Comparison of ENCODE assay signal across 9 mouse cellular contexts in genomic region chr5:136863961-136864674, GRCm38 (mm10). TPM values are rescaled to one million over a fixed set of nuclear protein-coding genes. Genes with fewer than 3 reads are reported as not detected.
DNase-seq lines count a peak whose midpoint lies in the region; ATAC-seq and TF ChIP-seq lines count a peak whose summit lies in the region.
"Had no signal": no experiment of that assay in that cellular context is flagged by ENCODE, and none has a peak within 500 bp of the region (broad histone marks: within the 10 kb centered on the region; RNA-seq: fewer than 3 reads in every experiment).

No protein-coding gene starts in this region.

- no peaks in the 10 kb centered on the region for H3K9me3 ChIP-seq in hindbrain, embryonic 13.5 days
- H3K9me3 ChIP-seq in midbrain, embryonic 11.5 days (ENCODE audit: control insufficient read depth, low read length) = no peaks in the 10 kb centered on the region

- H3K36me3 ChIP-seq in hindbrain, embryonic 13.5 days = no peaks in the 10 kb centered on the region
- no peaks in the 10 kb centered on the region for H3K36me3 ChIP-seq in midbrain, embryonic 11.5 days (ENCODE audit: control insufficient read depth, insufficient read depth, low read length)

- H3K9ac ChIP-seq in hindbrain, embryonic 13.5 days = 0 out of 2 replicates have a peak overlapping the region, but pooled peaks have one; percentile 2
- H3K9ac ChIP-seq in midbrain, embryonic 11.5 days (ENCODE audit: low read length) = peak overlapping the region; percentile 30; the same call in 1 of the 2 replicates

- intact Hi-C loops in gastrocnemius, adult 2 months (cut with DNase I) = no loop called here

- peak; percentile 61 for ATAC-seq in hindbrain, embryonic 13.5 days (ENCODE audit: low FRiP score)
- ATAC-seq in midbrain, embryonic 11.5 days (ENCODE audit: low FRiP score) = peak; percentile 86

- H3K4me3 ChIP-seq in gastrocnemius, adult 2 months = peak overlapping the region; percentile 46
- no peak overlapping the region for H3K4me3 ChIP-seq in hindbrain, embryonic 13.5 days
- no peak overlapping the region for H3K4me3 ChIP-seq in midbrain, embryonic 11.5 days (ENCODE audit: low read depth, low read length)
- H3K4me3 ChIP-seq: left cerebral cortex, adult 2 months had no signal

- H3K27ac ChIP-seq in gastrocnemius, adult 2 months = peak overlapping the region; percentile 46
- H3K27ac ChIP-seq in hindbrain, embryonic 13.5 days = peak overlapping the region; percentile 65
- peak overlapping the region; percentile 76 for H3K27ac ChIP-seq in midbrain, embryonic 11.5 days (ENCODE audit: low read depth, low read length)
- H3K27ac ChIP-seq: left cerebral cortex, adult 2 months had no signal

- peak; percentile 58 for DNase-seq in testis, postnatal 10 days (ENCODE audit: low spot score)
- DNase-seq in testis, postnatal 14 days (ENCODE audit: low spot score) = no peak
- peak; percentile 64 for DNase-seq in gastrocnemius, adult 2 months
- DNase-seq in layer of hippocampus, postnatal 10 days (ENCODE audit: low spot score in 2 of 2) = peak; percentile 39 to 47
- DNase-seq in midbrain, embryonic 11.5 days (ENCODE audit: low spot score, missing footprints) = peak; percentile 91
- DNase-seq in spleen, postnatal 4 days (ENCODE audit: low spot score in 2 of 2) = peak; percentile 68 to 83
- DNase-seq in MN1 (ENCODE audit: low spot score) = no peak

- peak overlapping the region; percentile 8; the same call in 1 of the 2 replicates for H3K4me2 ChIP-seq in hindbrain, embryonic 13.5 days
- peak overlapping the region; percentile 15; the same call in 1 of the 2 replicates for H3K4me2 ChIP-seq in midbrain, embryonic 11.5 days

- H3K27me3 ChIP-seq in hindbrain, embryonic 13.5 days = 0 out of 2 replicates have a peak, but pooled peaks cover 6% of the 10 kb centered on the region
- H3K27me3 ChIP-seq in midbrain, embryonic 11.5 days (ENCODE audit: control insufficient read depth, insufficient read depth, low read length) = no peaks in the 10 kb centered on the region

- 18% methylated on average over 14 of the region's 14 CpGs for WGBS in hindbrain, embryonic 13.5 days
- WGBS in midbrain, embryonic 11.5 days = 27% methylated on average over 14 of the region's 14 CpGs

- peaks cover 26% of the 10 kb centered on the region for H3K4me1 ChIP-seq in hindbrain, embryonic 13.5 days (replicated peaks)
- H3K4me1 ChIP-seq in midbrain, embryonic 11.5 days (ENCODE audit: control insufficient read depth, insufficient read depth, low read length) = peaks cover 11% of the 10 kb centered on the region

- TF ChIP-seq CTCF in gastrocnemius, adult 2 months (IDR thresholded peaks at IDR 0.05) = no peak

RNA-seq across cellular contexts. Expression of gene Col26a1, which starts 18.9 kb away (rescaled TPM):
- total RNA-seq in gastrocnemius, adult 2 months (2021) = 1 to 10 TPM; 1.4 to 2.1 TPM
- 30.2 and 33.8 TPM in 2 replicates for polyA plus RNA-seq in hindbrain, embryonic 13.5 days (2015; fragmentation: Nextera tagmentation; extraction: Ambion mirVana)
- total RNA-seq in layer of hippocampus, postnatal 10 days (2021) = 10 to 100 TPM; 19.0 to 20.7 TPM
- polyA plus RNA-seq in midbrain, embryonic 11.5 days (2014; fragmentation: Nextera tagmentation; extraction: Ambion mirVana) = 18.8 and 21.9 TPM in 2 replicates

RNA-seq across cellular contexts. Expression of gene Ift22, which starts 43.8 kb away (rescaled TPM):
- total RNA-seq in gastrocnemius, adult 2 months (2021) = 1 to 10 TPM; 5.4 to 5.8 TPM
- polyA plus RNA-seq in hindbrain, embryonic 13.5 days (2015; fragmentation: Nextera tagmentation; extraction: Ambion mirVana) = 118 and 125 TPM in 2 replicates
- total RNA-seq in layer of hippocampus, postnatal 10 days (2021) = 10 to 100 TPM; 68.9 to 70.8 TPM
- 111 and 114 TPM in 2 replicates for polyA plus RNA-seq in midbrain, embryonic 11.5 days (2014; fragmentation: Nextera tagmentation; extraction: Ambion mirVana)

Comparison
In these comparisons a context has a peak if more than half of its experiments do, and no peak if none do; other contexts are left out.
1. DNase-seq: peak in testis, postnatal 10 days (single experiment), gastrocnemius, adult 2 months (single experiment), layer of hippocampus, postnatal 10 days (2 of 2), midbrain, embryonic 11.5 days (single experiment) and spleen, postnatal 4 days (2 of 2); none in testis, postnatal 14 days (single experiment) and MN1 (single experiment).
2. RNA of gene Col26a1, which starts 18.9 kb away (total RNA-seq): 19.0 to 20.7 TPM in layer of hippocampus, postnatal 10 days; 1.4 to 2.1 TPM in gastrocnemius, adult 2 months; every median in the first group is over 4 times any median in the second.
3. RNA of gene Ift22, which starts 43.8 kb away (total RNA-seq): 68.9 to 70.8 TPM in layer of hippocampus, postnatal 10 days; 5.4 to 5.8 TPM in gastrocnemius, adult 2 months; every median in the first group is over 10 times any median in the second.
4. Peak in every context shown above with its lines, with median percentiles within 50 percentile points of each other: H3K27ac ChIP-seq.